Mouse (Mus musculus) kidney, embryonic 15.5 days (tissue): ENCODE measurements at regions not wholly inside any gene's neighbourhood (a gene's known extent, or its start where the extent isn't known, plus 50 kb on each side); places are given as distances from the start of the nearest gene placed in this dataset.

Experiments
- ATAC-seq: fragments of 200-750 bp; cut with Nextera tagmentation; replicated peaks from 2 replicates; pipeline ENCODE4 v1.8.0; 2017; ENCODE audit warnings: moderate TSS enrichment; ENCODE audit not compliant: low FRiP score
- H3K27ac ChIP-seq: fragments of 300-500 bp; sonication (generic); 2 replicates; pipeline ENCODE4 v1.5.1; 2015; ENCODE audit warnings: mild to moderate bottlenecking, inconsistent platforms
- H3K27me3 ChIP-seq: fragments of 300-500 bp; sonication (generic); 2 replicates; pipeline ENCODE4 v1.6.1; 2015; ENCODE audit warnings: inconsistent platforms
- H3K36me3 ChIP-seq: fragments of 300-500 bp; sonication (generic); 2 replicates; pipeline ENCODE4 v1.6.1; 2015; ENCODE audit warnings: inconsistent platforms
- H3K4me1 ChIP-seq: fragments of 300-500 bp; sonication (generic); 2 replicates; pipeline ENCODE4 v1.6.1; 2015; ENCODE audit warnings: inconsistent platforms
- H3K4me2 ChIP-seq: fragments of 300-500 bp; sonication (generic); 2 replicates; pipeline ENCODE4 v1.6.1; 2015; ENCODE audit warnings: moderate library complexity, mild to moderate bottlenecking, inconsistent platforms
- H3K4me3 ChIP-seq: fragments of 300-500 bp; sonication (generic); replicated peaks from 2 replicates; pipeline ENCODE4 v1.5.1; 2015; ENCODE audit warnings: mild to moderate bottlenecking, inconsistent platforms
- H3K9ac ChIP-seq: fragments of 300-500 bp; sonication (generic); 2 replicates; pipeline ENCODE4 v1.6.1; 2015; ENCODE audit warnings: mild to moderate bottlenecking, inconsistent platforms
- H3K9me3 ChIP-seq: fragments of 300-500 bp; sonication (generic); replicated peaks from 2 replicates; pipeline ENCODE4 v1.6.1; 2016; ENCODE audit warnings: inconsistent platforms
- WGBS: fragments of 180-500 bp; shearing (Covaris S2); methylation state at CpG from one replicate; pipeline ENCODE4 v1.1.7; 2015; ENCODE audit warnings: mixed read lengths; 5-methylcytosine and 5-hydroxymethylcytosine counted together

DNA sequence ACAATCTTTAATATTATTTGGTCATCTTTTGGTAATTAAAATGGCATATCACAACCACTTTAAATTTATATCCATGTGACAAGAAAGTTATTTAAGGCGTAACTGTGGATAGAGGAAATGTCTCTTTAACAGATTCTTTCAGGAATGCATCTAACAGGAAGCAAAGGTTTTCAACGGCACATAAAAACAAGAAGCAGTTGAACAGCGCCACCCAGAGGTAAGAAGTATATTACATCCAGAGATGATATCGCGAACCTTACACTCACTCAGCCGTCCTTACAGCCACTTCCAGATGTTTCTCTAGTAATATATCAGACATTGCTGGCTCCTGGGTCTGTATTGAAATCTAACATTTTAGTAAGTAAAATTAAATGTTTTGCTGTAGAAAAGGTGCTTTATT lies 70.5 kb upstream of the Hnrnpa3 start:
- H3K36me3 ChIP-seq, result no peaks in the 10 kb centered on the region
- no peak overlapping the region for H3K27ac ChIP-seq
- H3K4me3 ChIP-seq, result no peak overlapping the region
- ATAC-seq, result no peak
- H3K4me1 ChIP-seq, result peaks cover 29% of the 10 kb centered on the region
- WGBS, result 1% methylated on average over 6 of the region's 6 CpGs
- peaks cover 10% of the 10 kb centered on the region for H3K27me3 ChIP-seq
- no peaks in the 10 kb centered on the region for H3K9me3 ChIP-seq
- no peak overlapping the region for H3K9ac ChIP-seq
- no peak overlapping the region for H3K4me2 ChIP-seq

DNA sequence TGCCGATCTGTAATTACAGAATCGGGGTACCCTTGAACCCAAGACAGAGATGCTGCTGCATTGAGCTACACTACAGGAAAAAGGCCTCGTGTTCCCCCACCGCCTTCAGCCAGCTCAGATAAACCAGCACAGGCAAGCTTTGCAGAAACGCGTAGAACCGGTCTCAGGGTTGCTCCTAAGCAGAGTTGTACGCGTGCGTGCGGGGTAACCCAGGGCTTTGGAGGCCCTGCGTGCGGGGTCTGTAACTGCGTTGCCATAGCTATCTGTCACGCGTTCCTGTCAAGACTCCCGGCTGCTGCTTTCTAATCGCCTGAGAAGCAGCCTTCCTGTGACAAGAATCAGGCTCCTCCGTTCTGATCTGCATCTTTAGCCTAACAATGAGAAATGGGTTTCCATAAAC lies 69.6 kb upstream of the Hnrnpa3 start:
- H3K4me3 ChIP-seq, result peak overlapping the region; percentile 30
- peaks cover 10% of the 10 kb centered on the region for H3K27me3 ChIP-seq
- peak overlapping the region; percentile 75; the same call in 1 of the 2 replicates for H3K27ac ChIP-seq
- H3K9ac ChIP-seq, result peak overlapping the region; percentile 38; the same call in 1 of the 2 replicates
- 6% methylated on average over 19 of the region's 19 CpGs for WGBS
- peak; percentile 50; the same call in 1 of the 2 replicates for ATAC-seq
- H3K4me1 ChIP-seq, result peaks cover 29% of the 10 kb centered on the region
- no peaks in the 10 kb centered on the region for H3K36me3 ChIP-seq
- peak overlapping the region; percentile 55 for H3K4me2 ChIP-seq
- H3K9me3 ChIP-seq, result no peaks in the 10 kb centered on the region

DNA sequence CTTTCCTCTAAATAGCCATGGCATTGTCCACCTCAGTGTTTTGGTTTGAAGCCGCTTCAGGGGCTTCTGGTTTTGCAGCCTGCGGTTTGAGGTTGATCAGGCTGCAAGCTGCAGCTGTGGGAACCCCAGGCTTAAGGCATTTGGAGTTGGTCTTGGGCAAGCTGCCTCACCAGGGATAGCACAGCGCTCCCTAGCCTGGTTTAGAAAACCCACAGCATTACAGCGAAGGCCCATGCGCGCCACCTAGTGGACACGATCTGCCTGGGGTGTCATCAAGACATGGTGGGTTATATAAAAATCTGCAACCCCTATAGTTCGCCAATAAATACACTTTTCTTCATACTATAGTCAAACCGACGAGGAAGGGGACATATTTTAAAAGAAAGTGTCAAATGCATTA lies 68.9 kb upstream of the Hnrnpa3 start:
- 7% methylated on average over 10 of the region's 10 CpGs for WGBS
- H3K4me2 ChIP-seq, result peak overlapping the region; percentile 55
- peak; percentile 57; the same call in 1 of the 2 replicates for ATAC-seq
- H3K9me3 ChIP-seq, result no peaks in the 10 kb centered on the region
- peaks cover 23% of the 10 kb centered on the region for H3K4me1 ChIP-seq
- peak overlapping the region; percentile 30 for H3K4me3 ChIP-seq
- no peak overlapping the region for H3K9ac ChIP-seq
- no peaks in the 10 kb centered on the region for H3K36me3 ChIP-seq
- peak overlapping the region; percentile 75 for H3K27ac ChIP-seq
- H3K27me3 ChIP-seq, result peaks cover 10% of the 10 kb centered on the region

DNA sequence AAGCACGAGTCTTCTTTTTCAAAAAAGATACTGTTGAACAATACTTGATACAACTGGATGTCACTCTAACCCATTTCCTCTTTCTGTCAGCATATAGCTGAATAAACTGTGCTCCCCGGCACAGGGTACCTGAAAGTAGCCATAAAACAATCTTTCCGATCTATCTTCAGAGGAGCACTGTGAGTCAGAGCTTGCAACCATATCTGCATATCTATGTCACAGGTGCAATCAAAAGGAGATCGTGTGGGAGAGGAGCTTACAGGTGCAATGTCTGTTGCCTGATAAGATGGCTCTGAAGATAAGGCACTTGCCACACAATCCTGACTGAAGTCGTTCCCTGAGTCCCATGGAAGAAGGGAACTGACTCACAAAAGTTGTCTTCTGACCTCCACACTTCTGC lies 58.5 kb upstream of the Hnrnpa3 start:
- Histone ChIP-seq H3K9me3 (no peaks in the 10 kb centered on the region), H3K4me3 (no peak overlapping the region), H3K4me1 (peaks cover 7% of the 10 kb centered on the region), H3K9ac (no peak overlapping the region), H3K36me3 (no peaks in the 10 kb centered on the region), H3K4me2 (no peak overlapping the region), H3K27ac (no peak overlapping the region), H3K27me3 (no peaks in the 10 kb centered on the region)
- 71% methylated on average over 5 of the region's 5 CpGs for WGBS
- no peak for ATAC-seq

DNA sequence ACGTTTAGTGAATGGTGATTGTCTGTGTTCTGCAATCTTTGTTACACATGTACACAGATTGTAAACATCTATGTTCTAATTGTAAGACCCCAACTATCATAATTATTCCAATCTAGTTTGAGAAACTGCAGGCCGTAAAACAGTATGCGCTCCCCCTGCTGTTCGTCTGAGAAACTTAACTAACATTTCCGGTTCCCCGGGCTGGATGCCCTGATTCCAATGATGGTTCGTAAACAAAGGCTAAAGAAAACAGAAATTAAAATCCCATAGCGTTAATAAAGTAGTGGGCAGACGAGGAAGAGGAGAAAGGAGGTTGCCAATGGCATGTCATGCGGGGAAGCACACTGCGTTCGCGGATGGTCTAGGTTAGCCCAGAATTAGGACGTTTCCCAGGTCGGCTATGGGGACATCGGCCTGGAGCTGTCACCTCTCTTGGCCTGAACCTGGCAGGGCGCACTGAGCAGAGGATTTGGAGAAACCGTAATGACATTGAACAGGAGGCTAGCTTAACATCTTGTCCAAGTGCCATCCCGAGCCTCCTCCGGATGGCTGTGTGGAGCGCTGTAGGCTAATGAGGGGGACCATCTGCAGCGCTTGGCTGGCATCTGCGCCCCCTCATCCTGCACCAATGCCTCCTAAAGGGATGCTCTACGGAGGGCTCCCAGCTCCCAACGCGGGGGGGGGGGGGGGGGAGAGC lies 55.7 kb upstream of the Hnrnpa3 start:
- no peak for ATAC-seq
- no peaks in the 10 kb centered on the region for H3K27me3 ChIP-seq
- no peaks in the 10 kb centered on the region for H3K9me3 ChIP-seq
- peak overlapping the region; percentile 40 for H3K9ac ChIP-seq
- peaks cover 19% of the 10 kb centered on the region for H3K4me1 ChIP-seq
- peak overlapping the region; percentile 69 for H3K4me2 ChIP-seq
- peak overlapping the region; percentile 42 for H3K4me3 ChIP-seq
- H3K27ac ChIP-seq, result no peak overlapping the region
- no peaks in the 10 kb centered on the region for H3K36me3 ChIP-seq
- WGBS, result 12% methylated on average over 24 of the region's 26 CpGs

DNA sequence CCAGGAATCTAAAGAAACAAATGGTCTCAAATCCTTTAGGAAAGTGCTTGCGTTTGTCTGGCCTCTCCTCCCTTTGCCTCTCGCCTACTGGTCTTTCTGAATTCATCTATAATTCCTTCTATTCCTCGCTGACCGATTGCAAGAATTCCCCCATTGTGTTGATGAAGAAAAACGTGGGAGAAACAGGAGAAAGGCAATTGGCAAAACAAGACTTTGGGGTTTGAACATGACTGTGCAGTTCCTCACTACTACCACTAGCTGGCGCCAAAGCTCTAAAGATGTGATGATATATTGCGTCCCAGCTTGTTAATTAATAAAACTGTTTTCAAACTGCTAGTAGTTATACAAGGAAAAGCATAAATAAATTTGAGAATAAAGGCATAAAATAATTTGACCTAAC lies 53.4 kb upstream of the Hnrnpa3 start:
- no peak overlapping the region for H3K27ac ChIP-seq
- ATAC-seq, result no peak
- H3K9ac ChIP-seq, result no peak overlapping the region
- no peak overlapping the region for H3K4me3 ChIP-seq
- no peak overlapping the region for H3K4me2 ChIP-seq
- no peaks in the 10 kb centered on the region for H3K9me3 ChIP-seq
- H3K27me3 ChIP-seq, result no peaks in the 10 kb centered on the region; the same call in 1 of the 2 replicates
- peaks cover 38% of the 10 kb centered on the region for H3K4me1 ChIP-seq
- no peaks in the 10 kb centered on the region for H3K36me3 ChIP-seq
- 2% methylated on average over 7 of the region's 7 CpGs for WGBS

DNA sequence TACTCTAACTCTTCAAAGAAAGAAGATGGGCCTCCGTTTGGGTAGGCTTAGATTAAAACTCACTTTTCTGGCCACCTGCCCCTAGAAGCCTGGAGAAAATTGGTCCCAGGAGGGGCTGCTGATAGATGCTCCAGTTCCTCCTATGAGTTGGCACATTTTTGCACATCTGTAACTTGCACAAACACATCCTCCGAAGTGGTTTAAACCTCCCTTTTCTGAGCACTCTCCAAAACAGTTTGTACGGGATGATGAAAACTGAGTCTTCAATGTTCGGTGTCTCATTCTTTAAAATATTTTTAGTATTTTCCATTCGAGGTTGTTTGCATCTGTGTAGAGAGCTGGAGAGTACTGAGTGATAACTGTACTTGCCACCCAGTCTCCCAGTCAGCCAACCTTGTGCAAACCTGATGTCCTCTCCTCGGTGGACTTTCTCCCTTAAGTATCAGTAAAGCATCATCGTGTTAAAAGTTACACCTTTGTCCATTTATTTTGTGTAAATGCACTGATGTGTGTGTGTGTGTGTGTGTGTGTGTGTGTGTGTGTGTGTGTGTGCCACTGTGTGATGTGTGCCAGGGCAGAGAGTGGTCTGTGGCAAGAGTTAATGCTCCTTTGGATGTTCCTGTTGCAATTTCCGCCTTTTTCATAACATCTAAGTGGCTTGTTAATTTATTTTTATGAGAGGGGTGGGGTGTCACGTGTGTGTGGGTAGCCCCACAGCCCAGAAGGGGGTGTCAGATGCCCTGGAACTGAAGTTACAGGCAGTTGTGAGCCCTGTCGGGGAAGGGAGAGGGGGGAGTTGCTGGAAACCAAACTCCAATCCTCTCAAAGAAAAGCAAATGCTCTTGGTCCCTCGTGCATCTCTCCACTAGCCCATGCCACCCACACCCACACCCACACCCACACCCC lies 51.8 kb upstream of the Hnrnpa3 start:
- Histone ChIP-seq H3K27me3 (no peaks in the 10 kb centered on the region; the same call in 1 of the 2 replicates), H3K9me3 (no peaks in the 10 kb centered on the region), H3K27ac (peak overlapping the region; percentile 70; the same call in 1 of the 2 replicates), H3K4me2 (0 out of 2 replicates have a peak overlapping the region, but pooled peaks have one; percentile 43), H3K36me3 (no peaks in the 10 kb centered on the region), H3K9ac (no peak overlapping the region), H3K4me1 (peaks cover 50% of the 10 kb centered on the region), H3K4me3 (no peak overlapping the region)
- no peak for ATAC-seq
- WGBS, result 48% methylated on average over 11 of the region's 11 CpGs

DNA sequence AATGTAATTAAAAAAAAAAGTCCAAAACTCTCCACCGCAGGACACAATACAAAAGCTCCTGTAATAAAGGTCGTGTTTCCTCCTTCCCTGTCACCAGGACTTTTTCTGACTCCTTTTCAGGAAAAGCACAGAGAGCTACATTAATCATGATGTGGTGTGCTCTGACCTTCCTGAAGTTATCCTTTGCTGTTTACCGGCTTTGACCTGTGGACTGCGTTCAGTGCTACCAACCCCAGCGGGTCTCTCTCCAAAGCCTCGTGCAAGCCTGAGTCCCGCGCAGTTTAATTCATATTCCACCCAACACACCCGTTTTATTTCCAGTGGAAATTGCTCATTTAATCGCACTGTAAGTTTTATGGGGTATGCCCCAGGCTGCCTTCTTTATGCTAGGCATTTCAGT lies 51.1 kb upstream of the Hnrnpa3 start:
- ATAC-seq, result no peak
- Histone ChIP-seq H3K27me3 (no peaks in the 10 kb centered on the region; the same call in 1 of the 2 replicates), H3K4me2 (peak overlapping the region; percentile 43; the same call in 1 of the 2 replicates), H3K4me3 (no peak overlapping the region), H3K36me3 (no peaks in the 10 kb centered on the region), H3K9me3 (no peaks in the 10 kb centered on the region), H3K9ac (no peak overlapping the region), H3K27ac (peak overlapping the region; percentile 70), H3K4me1 (peaks cover 57% of the 10 kb centered on the region)
- WGBS, result 17% methylated on average over 10 of the region's 10 CpGs

DNA sequence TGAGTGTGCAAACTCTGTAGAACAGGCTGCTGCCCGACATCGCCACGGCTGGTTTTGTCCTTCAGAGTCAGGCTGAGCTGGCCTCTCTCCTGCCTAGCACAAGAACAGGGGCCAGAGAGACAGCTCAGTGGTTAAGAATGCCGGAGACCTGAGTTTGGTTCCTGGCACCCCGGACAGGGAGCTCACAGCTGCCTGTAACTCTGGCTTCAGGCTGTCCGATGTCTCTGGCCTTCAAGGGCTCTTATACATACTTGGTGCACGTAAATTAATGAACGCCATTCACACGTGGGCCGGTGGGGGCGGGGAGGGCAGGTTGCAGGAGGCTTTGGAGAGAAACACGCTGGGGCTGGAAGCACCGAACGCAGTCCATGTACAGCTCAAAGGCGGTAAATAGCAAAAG lies 50.6 kb upstream of the Hnrnpa3 start:
- Histone ChIP-seq H3K9ac (0 out of 2 replicates have a peak overlapping the region, but pooled peaks have one; percentile 5), H3K4me2 (peak overlapping the region; percentile 43)
- 36% methylated on average over 15 of the region's 15 CpGs for WGBS

DNA sequence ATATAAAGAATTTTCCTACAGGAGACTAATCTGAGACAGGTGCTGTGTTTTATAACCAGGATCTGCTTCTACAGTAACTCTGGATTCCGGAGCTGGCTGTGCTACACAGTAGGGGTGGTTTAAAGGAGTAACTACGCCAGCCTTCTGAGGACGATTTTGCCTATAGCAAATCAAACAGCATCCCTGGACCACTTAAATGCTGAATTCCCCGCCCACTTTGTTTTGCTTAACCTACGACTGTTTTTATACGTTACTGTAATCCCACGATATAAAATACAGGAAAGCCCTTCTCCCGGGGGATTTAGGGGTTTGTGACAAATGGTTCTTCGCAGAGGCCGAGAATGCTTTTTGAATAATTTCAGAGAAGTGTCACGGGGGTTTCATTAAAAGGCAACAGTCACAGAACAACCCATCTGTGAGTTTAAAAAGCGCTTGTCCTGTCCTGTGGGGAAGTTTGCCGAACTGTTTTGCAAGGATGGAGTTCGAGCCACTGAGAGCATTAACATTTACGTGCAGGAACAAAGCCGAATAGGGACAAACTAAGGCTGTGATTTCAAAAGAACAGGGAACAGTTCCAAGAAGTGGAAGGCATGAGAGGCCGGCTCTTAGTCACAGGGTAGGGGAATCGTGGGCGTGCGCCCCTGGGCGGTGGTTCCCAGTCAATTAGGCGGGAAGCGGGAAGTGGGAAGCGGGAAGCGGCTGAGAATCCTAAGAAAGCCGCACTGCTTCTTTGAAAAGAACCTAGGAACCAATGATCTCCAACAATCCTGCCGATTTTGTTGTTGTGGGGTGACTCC lies 49.7 kb upstream of the Hnrnpa3 start:
- Histone ChIP-seq H3K4me2 (peak overlapping the region; percentile 54), H3K27me3 (no peaks in the 10 kb centered on the region; the same call in 1 of the 2 replicates), H3K9ac (peak overlapping the region; percentile 15; the same call in 1 of the 2 replicates), H3K4me1 (peaks cover 62% of the 10 kb centered on the region), H3K9me3 (no peaks in the 10 kb centered on the region), H3K36me3 (no peaks in the 10 kb centered on the region), H3K27ac (peak overlapping the region; percentile 70), H3K4me3 (peak overlapping the region; percentile 27)
- 22% methylated on average over 27 of the region's 27 CpGs for WGBS
- ATAC-seq, result no peak

More for the DNA sequence above, 50.6 kb upstream of the Hnrnpa3 start:
- Histone ChIP-seq H3K27me3 (no peaks in the 10 kb centered on the region; the same call in 1 of the 2 replicates), H3K27ac (peak overlapping the region; percentile 70), H3K36me3 (no peaks in the 10 kb centered on the region), H3K4me1 (peaks cover 60% of the 10 kb centered on the region), H3K4me3 (no peak overlapping the region), H3K9me3 (no peaks in the 10 kb centered on the region)
- no peak for ATAC-seq
